Mouse (Mus musculus): ENCODE data around the gene Clpp.

Clpp gene

DNA sequence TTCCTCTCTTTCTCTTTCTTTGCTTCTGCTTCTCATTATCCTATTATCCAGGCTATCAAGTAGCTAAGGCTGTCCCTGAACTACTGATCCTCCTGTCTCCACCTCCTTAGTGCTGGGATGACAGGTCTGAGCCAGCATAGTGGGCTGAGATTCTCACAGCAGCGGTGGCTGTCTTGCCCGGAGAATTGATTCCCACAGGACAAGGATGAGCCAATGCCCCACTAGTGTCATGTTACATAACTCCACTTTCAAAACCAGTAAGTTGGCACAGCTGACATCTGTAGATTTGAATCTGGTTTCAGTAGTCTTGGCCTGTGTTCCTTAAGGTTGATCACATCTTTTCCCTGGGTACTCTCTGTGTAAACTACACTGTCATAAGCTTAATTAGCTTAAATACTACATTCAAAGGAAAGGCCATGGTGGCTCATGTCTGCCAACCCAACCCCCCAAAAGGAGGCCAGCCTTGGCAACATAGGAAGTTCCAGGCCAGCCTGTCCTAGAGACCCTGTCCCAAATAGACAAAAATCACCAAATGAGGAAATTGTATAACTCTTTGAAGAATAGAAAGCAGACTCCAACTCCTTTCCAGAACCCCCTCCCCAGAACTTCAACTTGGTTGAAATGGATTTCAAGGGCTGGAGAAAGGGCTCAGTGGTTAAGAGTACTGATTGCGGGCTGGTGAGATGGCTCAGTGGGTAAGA, 3.9 kb upstream of the Clpp start:
- DNase-seq (ENCODE audit: low spot score), result no peak

DNA sequence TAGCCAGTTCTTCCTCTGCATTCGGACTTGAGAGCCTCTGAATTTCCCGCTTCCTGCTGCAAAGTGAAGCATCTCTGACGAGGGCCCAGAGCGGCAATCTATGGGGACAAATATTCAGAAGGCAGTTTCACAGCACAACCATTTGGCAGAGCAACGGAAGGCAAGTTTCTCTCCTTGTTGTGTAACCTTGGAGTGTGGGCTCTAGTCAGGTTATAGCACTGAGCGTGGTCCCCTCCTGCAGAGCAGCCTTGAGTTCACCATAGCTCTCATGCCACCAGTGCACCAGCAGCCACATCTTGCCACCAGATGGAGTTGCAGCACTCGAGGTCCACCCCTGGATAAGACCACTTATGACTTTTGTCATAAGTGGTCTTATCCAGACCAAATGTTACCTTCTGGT, 1.7 kb upstream of the Clpp start:
- no peak for DNase-seq (ENCODE audit: low spot score)

DNA sequence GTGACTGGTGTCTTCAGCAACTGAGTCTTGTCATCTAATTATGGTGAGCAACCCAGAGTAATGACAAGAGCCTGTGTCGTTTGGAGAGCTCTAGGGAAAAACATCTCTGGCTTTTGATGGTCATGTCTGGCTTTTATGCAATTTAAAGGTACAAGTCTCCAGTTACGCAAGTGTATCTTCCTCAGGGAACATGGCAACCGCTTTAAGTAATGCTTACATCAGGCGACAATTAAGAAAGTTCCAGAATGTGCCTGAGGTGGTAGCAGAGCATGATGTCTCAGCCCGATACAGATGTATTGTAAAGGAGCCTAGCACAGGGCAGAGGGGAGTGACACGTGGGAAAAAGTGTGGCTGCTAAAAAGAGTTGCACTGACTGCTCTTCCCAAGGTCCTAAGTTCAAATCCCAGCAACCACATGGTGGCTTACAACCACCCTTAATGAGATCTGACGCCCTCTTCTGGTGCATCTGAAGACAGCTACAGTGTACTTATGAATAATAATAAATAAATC, 1.1 kb upstream of the Clpp start:
- no peak for DNase-seq (ENCODE audit: low spot score)

DNA sequence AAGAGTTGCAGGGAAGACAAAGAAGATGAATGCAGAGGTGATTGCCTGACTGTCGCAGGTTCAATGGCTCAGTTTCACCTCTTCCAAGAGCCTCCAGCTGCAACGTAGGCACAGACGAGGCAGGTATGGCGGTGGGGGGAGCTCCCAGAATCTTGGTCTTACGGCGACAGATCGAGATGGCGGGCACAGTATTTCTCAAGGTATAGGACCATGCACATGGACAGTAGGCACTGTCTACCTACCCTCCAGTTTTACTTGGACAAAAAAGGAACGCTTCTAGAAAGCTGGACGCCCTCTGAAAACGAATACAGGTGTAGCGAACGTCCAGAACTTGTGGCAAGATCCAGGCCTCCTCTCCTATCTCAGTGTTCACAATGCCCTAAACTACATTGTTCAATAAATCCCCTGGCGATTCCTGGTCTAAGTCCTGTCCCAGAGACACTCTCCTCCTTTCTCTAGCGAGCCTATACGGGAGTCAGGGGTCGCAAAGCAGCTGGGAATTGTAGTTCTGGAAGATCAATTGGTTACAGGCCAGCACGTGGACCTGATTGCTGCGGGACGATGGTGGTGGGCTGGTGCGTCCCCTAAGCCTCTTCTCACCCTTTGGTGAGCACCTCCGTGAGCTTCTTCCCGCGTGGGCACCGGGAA, 514 bp upstream of the Clpp start:
- DNase-seq (ENCODE audit: low spot score), result no peak

DNA sequence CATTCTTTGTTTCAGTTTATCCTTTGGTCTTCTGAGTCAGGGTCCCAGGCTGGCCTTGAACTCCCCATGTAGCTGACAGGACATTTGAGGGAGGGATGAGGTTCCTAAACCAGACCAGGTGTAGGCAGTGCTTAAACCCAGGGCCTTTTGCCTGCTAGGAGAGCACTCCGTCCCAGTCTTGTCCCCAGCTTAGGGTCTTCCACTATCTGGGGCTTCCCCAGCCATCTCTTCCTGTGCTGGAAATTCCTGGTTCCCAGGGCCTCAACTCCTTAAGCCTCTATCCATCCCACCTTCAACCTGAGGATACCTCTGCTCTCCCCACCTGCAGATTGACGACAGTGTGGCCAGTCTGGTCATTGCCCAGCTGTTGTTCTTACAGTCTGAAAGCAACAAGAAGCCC, 861 bp downstream of the Clpp start:
- DNase-seq (ENCODE audit: low spot score), result no peak

DNA sequence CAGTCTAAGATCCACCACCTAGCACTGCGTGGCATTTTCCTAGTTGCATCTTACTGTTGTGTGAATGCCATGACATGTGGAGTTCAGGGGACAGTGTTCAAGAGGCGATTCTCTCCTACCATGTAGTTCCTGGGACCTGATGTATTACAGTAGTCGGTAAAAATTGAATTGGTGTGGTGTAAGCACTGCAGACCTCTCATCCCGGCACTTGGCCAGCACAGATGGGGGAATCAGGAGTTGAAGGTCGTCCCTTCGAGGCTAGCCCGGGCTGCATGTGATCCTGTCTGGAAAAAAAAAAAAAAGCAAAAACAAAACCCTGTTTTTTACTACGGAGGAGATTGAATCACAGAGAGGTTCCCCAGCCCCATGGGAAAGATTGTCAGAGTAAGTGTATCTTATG, 4.9 kb downstream of the Clpp start:
- no peak for DNase-seq (ENCODE audit: low spot score)

GRCm38 (mm10) chr17:56996506-56996905, 6.4 kb downstream of the Clpp start:
- DNase-seq (ENCODE audit: low spot score), result no peak

DNA sequence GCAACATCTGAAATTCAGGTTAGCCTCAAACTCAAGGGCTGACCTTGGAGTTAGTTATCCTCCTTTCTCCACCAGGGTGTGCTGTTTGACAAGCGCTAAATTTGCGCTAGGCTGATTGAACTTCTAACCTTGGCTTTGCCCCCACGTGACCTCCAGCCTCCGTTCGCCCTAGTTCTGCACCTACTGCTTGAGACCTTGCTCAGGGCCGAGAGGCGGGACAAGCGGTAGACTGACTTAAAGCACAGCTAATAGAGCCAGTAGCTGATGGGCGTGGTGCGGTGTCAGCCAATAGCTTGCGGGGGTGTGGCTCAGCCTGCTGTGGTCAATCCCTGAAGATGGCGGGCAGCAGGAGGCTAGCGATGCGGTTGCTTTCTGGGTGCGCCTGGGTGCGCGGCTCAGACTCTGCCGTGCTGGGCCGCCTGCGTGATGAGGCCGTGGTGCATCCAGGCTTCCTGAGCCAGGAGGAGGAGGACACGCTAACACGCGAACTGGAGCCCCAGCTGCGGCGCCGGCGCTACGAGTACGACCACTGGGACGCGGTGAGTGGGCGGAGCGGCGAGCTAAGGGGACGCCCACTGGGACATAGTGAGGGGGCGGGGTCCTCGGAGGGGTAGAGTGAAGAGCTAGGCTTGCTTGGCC, 7.0 kb downstream of the Clpp start, which contains the start of gene Alkbh7:
TSS of gene Alkbh7 (plus strand) at position 311 of the 639 bp plus-strand sequence.
- peak; percentile 67 for DNase-seq (ENCODE audit: low spot score)

GRCm38 (mm10) chr17:56999414-56999813, 9.3 kb downstream of the Clpp start:
- no peak for DNase-seq (ENCODE audit: low spot score)

DNA sequence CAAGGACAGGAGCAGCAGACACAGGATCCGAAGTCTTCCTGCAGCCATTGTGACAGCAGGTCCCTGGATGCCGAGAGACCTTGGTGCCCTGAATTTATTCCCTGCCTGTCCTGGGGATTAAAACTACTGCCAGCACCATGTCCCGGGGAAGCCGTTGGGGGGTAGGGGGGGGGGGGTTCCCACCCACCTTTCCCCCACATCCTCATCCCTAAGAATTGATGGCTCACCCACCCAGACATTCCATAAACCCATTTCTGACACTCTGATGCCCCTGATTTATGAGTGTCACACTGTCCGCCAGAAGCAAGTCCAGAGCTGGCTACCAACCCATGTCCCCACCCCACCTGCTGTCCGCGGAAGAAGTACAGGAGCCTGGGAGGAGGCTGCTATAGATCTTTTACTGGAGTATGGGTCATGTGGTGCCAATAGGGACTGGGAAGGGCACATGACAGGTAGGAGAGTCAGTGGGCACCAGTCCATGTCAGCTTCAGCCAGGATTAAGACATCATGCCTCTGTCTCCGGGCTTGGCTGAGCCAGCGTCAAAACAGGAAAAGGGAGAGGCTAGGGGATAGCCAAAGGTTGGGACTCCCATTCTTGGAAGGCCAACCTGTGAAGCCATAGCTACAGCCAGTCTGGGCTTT, 10.0 kb downstream of the Clpp start, which contains the start of gene Pspn:
TSS of gene Pspn (minus strand) at position 51 of the 642 bp plus-strand sequence.
- no peak for DNase-seq (ENCODE audit: low spot score)

DNA sequence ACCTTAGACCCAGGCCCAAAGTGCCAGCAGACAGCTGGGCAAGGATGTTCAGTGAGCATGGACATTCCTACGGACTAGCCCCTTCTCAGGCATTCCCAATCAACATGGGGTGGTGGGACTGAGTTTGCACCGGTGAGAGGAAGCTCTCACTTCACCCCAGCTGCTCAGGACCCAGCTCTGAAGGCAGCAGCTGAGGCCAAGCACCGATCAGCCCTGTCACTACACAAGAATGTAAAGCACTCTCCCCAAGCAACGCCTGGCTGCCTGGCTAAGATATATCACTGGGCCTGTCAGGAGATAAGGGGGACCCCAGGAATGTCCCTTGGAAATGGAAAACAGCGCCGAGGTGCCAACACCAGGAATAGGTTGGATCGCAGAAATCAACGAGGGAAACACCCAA, 11.1 kb downstream of the Clpp start:
- DNase-seq (ENCODE audit: low spot score), result no peak

DNA sequence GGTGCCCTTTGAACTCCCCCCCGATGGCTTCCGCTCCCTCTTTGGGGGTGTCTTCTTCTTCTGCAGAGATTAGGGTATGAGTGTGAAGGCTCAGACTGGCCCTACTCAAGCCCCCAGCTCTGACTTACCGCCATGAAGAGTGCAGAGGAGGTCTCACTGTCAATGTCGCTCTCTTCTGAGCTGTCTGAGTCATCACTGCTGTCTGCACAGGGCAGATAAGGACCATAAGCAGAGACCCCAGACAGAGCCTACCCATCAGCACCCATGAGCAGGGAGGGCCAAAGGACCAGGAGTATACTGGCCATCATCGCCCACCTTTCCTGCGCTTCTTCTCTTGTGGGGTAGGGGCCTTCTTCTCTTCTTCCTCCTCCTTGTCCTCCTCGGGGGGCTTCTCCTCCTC, 13.9 kb downstream of the Clpp start:
- DNase-seq (ENCODE audit: low spot score), result no peak

- no peak for DNase-seq (ENCODE audit: low spot score)
Observed at GRCm38 (mm10) chr17:57007137-57007905, 17.2 kb downstream of the Clpp start.

GRCm38 (mm10) chr17:57010911-57011235, 20.8 kb downstream of the Clpp start:
- DNase-seq (ENCODE audit: low spot score), result no peak

DNA sequence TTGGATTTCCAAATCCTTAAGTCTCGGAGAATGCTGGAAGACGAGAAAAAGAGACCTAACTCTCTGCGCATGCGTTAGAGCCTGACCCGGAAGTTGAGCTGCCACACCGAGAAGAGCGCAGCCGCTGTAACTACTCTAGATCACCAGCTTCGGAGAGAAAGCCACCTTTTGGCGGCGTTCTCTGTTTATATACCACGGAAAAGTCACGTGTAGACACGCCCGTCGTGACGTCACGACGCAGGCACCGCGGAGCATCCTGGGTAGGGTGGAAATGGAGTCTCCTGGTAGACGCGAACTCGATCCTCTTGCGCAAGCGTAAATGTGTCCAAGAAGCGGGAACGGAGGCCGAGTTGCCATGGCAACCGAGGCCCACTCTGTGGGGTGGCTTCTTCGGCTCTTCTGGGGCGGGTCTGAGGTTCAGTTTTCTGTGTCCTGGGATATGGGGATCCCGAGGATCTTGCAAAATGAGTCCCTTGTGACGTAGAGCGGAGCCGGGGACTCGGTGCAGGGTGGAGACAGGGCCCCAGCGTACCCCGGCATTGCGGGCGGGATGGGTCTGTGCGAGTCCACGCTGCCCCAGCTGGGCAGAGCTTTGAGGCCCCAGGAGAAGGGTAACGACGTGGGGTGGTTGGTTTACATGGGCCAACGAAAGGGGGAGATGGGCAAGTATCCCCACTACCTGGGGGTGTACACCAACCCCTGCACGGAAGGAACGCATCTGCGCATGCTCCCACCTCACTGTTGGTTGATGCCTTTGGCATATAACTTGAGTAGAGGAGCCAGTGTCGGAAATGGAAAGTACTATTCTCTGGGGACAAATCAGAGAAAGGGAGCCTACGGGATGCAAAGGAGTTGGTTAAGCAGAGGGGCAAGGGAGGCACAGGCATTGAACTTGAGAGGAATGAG, 21.4 kb downstream of the Clpp start, which contains the start of the genes Gtf2f1 and Gm17949:
TSS of gene Gtf2f1 (minus strand) at position 53 of the 906 bp plus-strand sequence.
TSS of gene Gm17949 (plus strand) at position 234 of the 906 bp plus-strand sequence.
- peak; percentile 77 for DNase-seq (ENCODE audit: low spot score)

- DNase-seq (ENCODE audit: low spot score), result no peak
Observed at GRCm38 (mm10) chr17:57012245-57012795, 22.2 kb downstream of the Clpp start.

DNA sequence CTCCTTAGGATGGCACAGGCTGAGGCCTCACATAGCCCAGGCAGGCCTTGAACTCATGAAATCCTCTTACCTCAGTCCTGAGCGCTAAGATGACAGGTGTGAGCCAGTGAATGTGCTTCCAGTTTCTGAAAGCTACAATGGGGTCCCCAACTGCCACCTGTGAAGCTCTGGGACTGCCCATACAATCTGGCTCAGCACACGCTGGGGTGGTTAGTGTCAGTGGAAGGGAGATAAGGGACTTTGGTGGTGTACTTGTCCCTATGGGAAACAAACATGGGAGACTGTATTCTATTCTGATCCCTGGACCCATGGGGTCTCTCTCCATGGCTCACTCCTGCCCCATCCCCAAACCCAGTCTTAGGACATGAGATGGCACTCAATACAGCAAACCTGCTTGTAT, 29.6 kb downstream of the Clpp start:
- DNase-seq (ENCODE audit: low spot score), result no peak

DNA sequence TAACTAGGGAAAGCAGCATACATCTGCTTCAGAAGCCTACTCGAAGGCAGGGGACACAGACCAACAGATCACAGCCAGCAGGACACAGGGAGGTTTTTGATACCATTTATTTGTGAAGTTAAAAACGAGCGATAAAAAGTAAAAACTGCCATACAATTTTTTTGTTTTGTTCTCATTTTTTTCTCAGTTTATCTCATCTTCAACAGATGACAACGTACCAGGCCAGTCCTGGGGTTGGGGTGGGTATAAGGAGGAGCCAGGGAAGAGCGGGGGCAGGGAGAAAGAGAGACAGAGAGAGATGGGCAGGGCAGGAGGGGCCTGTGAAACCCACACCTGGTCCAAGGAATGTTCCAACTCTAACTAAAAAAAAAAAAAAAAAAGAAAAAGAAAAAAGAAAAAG, 30.9 kb downstream of the Clpp start:
- no peak for DNase-seq (ENCODE audit: low spot score)

GRCm38 (mm10) chr17:57027471-57027870, 37.4 kb downstream of the Clpp start:
- no peak for DNase-seq (ENCODE audit: low spot score)

DNA sequence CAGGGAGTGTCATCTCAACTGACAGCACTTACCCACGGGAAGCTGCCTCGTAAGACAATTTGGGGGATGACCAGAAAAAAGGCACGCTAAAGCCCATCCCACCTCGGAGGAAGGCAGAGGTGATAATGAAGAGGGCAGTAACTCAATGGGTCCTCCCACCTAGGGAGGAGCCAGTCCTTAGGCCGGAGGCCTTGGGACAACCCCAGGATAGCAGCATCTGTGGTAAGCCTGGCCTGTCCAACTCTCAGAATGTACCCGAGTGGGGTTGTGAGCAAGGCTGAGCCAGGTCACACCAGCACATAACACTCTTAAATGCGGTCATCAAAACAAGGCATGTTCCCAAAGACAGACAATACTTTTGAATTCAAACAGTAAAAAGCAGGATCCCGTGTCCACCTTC, 39.6 kb downstream of the Clpp start:
- DNase-seq (ENCODE audit: low spot score), result no peak
